Mouse (Mus musculus) liver, embryonic 11.5 days (tissue): Measurements from ENCODE around the gene Mark1. TPM values are rescaled to one million over a fixed set of nuclear protein-coding genes. Genes with fewer than 3 reads are reported as not detected.

Experiments used
- ATAC-seq: fragments of 200-750 bp; cut with Nextera tagmentation; replicated peaks from 2 replicates; pipeline ENCODE4 v1.8.0; 2017; ENCODE audit warnings: moderate number of reproducible peaks, mild to moderate bottlenecking, moderate TSS enrichment, moderate library complexity; ENCODE audit not compliant: low FRiP score
- DNase-seq: peaks from one replicate; pipeline ENCODE4 v3.0.0-alpha.2; 2017; ENCODE audit warnings: low spot score
- H3K27ac ChIP-seq: fragments of 300-500 bp; sonication (generic); 2 replicates; pipeline ENCODE4 v1.5.1; 2014; ENCODE audit warnings: mild to moderate bottlenecking, low read depth, low read length, control low read depth
- H3K27me3 ChIP-seq: fragments of 300-500 bp; sonication (generic); replicated peaks from 2 replicates; pipeline ENCODE4 v1.6.1; 2014; ENCODE audit warnings: low read length, mixed read lengths; ENCODE audit not compliant: control insufficient read depth, insufficient read depth
- H3K36me3 ChIP-seq: fragments of 300-500 bp; sonication (generic); 2 replicates; pipeline ENCODE4 v1.6.1; 2014; ENCODE audit warnings: mild to moderate bottlenecking, low read length, moderate library complexity, mixed read lengths; ENCODE audit not compliant: control insufficient read depth, insufficient read depth
- H3K4me1 ChIP-seq: fragments of 300-500 bp; sonication (generic); replicated peaks from 2 replicates; pipeline ENCODE4 v1.6.1; 2014; ENCODE audit warnings: low read length, mixed read lengths; ENCODE audit not compliant: control insufficient read depth, insufficient read depth
- H3K4me2 ChIP-seq: fragments of 300-500 bp; sonication (generic); 2 replicates; pipeline ENCODE4 v1.6.1; 2014; ENCODE audit warnings: mild to moderate bottlenecking, control low read depth, moderate library complexity
- H3K4me3 ChIP-seq: fragments of 300-500 bp; sonication (generic); 2 replicates; pipeline ENCODE4 v1.5.1; 2014; ENCODE audit warnings: low read depth, low read length, control low read depth
- H3K9ac ChIP-seq: fragments of 300-500 bp; sonication (generic); 2 replicates; pipeline ENCODE4 v1.6.1; 2014; ENCODE audit warnings: low read depth, low read length, control low read depth
- H3K9me3 ChIP-seq: fragments of 300-500 bp; sonication (generic); 2 replicates; pipeline ENCODE4 v1.6.1; 2016; ENCODE audit warnings: low read length, inconsistent platforms, mixed read lengths; ENCODE audit not compliant: control insufficient read depth
- WGBS: fragments of 180-500 bp; shearing (Covaris S2); extraction: QIAGEN DNeasy Blood & Tissue Kit; methylation state at CpG from one replicate; pipeline ENCODE4 v1.1.7; 2014; 5-methylcytosine and 5-hydroxymethylcytosine counted together
- polyA plus RNA-seq: library from polyadenylated mRNA; unstranded; fragments of >200 nt; fragmentation: Nextera tagmentation; extraction: Ambion mirVana; gene quantifications from 2 replicates; pipeline ENCODE4 v1.2.1, GENCODE M21; 2014

Gene Mark1
- polyA plus RNA-seq, 1 experiment from 2014 or later: 1.0 TPM

- H3K4me3 ChIP-seq: no peak overlapping the region
- DNase-seq (no peak), ATAC-seq (no peak)
- no peaks in the 10 kb centered on the region for H3K27me3 ChIP-seq
- no peak overlapping the region for H3K9ac ChIP-seq
- H3K9me3 ChIP-seq: no peaks in the 10 kb centered on the region
- H3K4me2 ChIP-seq: no peak overlapping the region
- no peaks in the 10 kb centered on the region for H3K4me1 ChIP-seq
- no peak overlapping the region for H3K27ac ChIP-seq
- H3K36me3 ChIP-seq: no peaks in the 10 kb centered on the region
- WGBS: 89% methylated on average over 11 of the region's 11 CpGs
Measured at GRCm38 (mm10) chr1:184951057-184951456, 48.3 kb downstream of the Mark1 start.

GRCm38 (mm10) chr1:184938106-184938505 lies 61.3 kb downstream of the Mark1 start:
- Histone ChIP-seq H3K4me3 (no peak overlapping the region), H3K9me3 (no peaks in the 10 kb centered on the region), H3K9ac (no peak overlapping the region), H3K27me3 (no peaks in the 10 kb centered on the region), H3K4me1 (peaks cover 9% of the 10 kb centered on the region), H3K36me3 (no peaks in the 10 kb centered on the region; the same call in 1 of the 2 replicates), H3K27ac (no peak overlapping the region), H3K4me2 (no peak overlapping the region)
- ATAC-seq (no peak), DNase-seq (no peak)
- WGBS: 80% methylated on average over 4 of the region's 4 CpGs

GRCm38 (mm10) chr1:184935980-184936379 lies 63.4 kb downstream of the Mark1 start:
- peaks cover 9% of the 10 kb centered on the region for H3K4me1 ChIP-seq
- no peaks in the 10 kb centered on the region for H3K9me3 ChIP-seq
- H3K27ac ChIP-seq: no peak overlapping the region
- peak; percentile 68 for ATAC-seq
- no peak for DNase-seq
- 22% methylated on average over 5 of the region's 5 CpGs for WGBS
- H3K4me3 ChIP-seq: no peak overlapping the region
- no peak overlapping the region for H3K9ac ChIP-seq
- no peak overlapping the region for H3K4me2 ChIP-seq
- no peaks in the 10 kb centered on the region; the same call in 1 of the 2 replicates for H3K36me3 ChIP-seq
- no peaks in the 10 kb centered on the region for H3K27me3 ChIP-seq

GRCm38 (mm10) chr1:184935490-184935889 lies 63.9 kb downstream of the Mark1 start:
- Histone ChIP-seq H3K9ac (no peak overlapping the region), H3K4me3 (no peak overlapping the region), H3K36me3 (no peaks in the 10 kb centered on the region; the same call in 1 of the 2 replicates), H3K9me3 (no peaks in the 10 kb centered on the region), H3K27me3 (no peaks in the 10 kb centered on the region), H3K4me1 (peaks cover 9% of the 10 kb centered on the region), H3K4me2 (no peak overlapping the region), H3K27ac (no peak overlapping the region)
- no peak for DNase-seq
- WGBS: 70% methylated on average over 6 of the region's 6 CpGs
- ATAC-seq: no peak

GRCm38 (mm10) chr1:184931097-184931496 lies 68.3 kb downstream of the Mark1 start:
- ATAC-seq: no peak
- H3K9me3 ChIP-seq: no peaks in the 10 kb centered on the region
- H3K27ac ChIP-seq: no peak overlapping the region
- no peak for DNase-seq
- no peak overlapping the region for H3K9ac ChIP-seq
- 84% methylated on average over 6 of the region's 6 CpGs for WGBS
- H3K4me3 ChIP-seq: no peak overlapping the region
- no peak overlapping the region for H3K4me2 ChIP-seq
- no peaks in the 10 kb centered on the region for H3K27me3 ChIP-seq
- no peaks in the 10 kb centered on the region; the same call in 1 of the 2 replicates for H3K36me3 ChIP-seq
- peaks cover 14% of the 10 kb centered on the region for H3K4me1 ChIP-seq

DNA sequence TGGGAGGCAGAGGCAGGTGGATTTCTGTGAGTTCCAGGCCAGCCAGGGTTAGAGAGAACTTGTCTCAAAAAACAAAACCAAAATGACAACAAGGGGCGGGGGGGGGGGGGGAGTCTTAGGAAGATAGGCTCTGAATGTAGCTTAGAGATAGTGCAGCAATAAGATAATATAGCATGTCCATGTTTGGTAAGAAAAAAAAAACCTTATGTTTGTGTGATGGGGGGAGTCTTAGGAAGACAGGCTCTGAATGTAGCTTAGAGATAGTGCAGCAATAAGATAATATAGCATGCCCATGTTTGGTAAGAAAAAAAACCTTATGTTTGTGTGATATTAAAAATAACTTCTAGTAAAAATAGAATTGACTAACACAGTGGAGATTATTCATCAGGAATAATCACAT lies 71.0 kb downstream of the Mark1 start:
- no peak overlapping the region for H3K27ac ChIP-seq
- ATAC-seq: peak; percentile 92

DNA sequence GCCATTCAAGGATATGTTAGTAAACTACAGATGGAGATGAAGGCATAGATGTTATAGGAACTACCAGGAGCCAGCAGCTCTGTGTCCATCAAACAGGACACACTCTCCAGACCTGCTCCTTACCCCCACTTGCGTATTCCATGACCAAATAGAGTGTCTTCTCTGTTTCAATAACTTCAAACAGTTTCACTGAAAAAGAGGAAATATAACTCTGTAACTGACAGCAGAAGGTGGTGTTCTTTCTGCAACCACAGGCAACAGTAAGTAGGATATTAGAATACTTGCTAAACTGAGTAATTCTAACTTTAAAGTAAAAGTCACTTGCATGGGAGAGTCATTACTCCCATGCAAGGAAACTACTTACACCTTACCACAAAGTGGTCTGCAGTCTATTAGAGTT lies 71.5 kb downstream of the Mark1 start:
- H3K4me2 ChIP-seq: no peak overlapping the region
- peaks cover 5% of the 10 kb centered on the region for H3K4me1 ChIP-seq
- no peak overlapping the region for H3K27ac ChIP-seq
- H3K27me3 ChIP-seq: no peaks in the 10 kb centered on the region
- H3K4me3 ChIP-seq: no peak overlapping the region
- no peaks in the 10 kb centered on the region for H3K36me3 ChIP-seq
- ATAC-seq: peak; percentile 4
- DNase-seq: no peak
- H3K9ac ChIP-seq: no peak overlapping the region
- 75% methylated on average over 1 of the region's 1 CpGs for WGBS
- H3K9me3 ChIP-seq: no peaks in the 10 kb centered on the region

More for the DNA sequence above, 71.0 kb downstream of the Mark1 start:
- Histone ChIP-seq H3K9ac (no peak overlapping the region), H3K4me1 (peaks cover 5% of the 10 kb centered on the region), H3K36me3 (no peaks in the 10 kb centered on the region), H3K4me3 (no peak overlapping the region), H3K9me3 (no peaks in the 10 kb centered on the region), H3K4me2 (no peak overlapping the region), H3K27me3 (no peaks in the 10 kb centered on the region)
- no peak for DNase-seq
- 43% methylated on average over 1 of the region's 1 CpGs for WGBS

DNA sequence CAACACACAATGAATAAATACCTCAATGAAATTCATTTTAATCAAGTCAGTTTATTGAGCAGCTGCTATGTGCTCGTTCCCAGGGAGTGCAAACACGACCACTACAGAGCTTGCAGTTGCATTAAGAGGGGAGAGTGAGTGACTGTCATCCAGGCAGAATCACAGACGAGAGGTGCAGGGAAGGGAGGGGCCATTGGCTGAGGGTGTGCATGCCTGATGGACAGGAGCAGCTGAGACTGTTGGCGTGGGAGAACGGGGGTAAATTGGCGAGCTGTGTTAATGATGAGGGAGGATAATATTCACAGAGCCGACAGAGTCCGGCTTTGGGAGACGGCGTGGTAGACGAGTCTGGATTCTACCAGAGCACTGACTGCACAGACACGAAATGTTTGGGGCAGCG lies 76.5 kb downstream of the Mark1 start:
- Histone ChIP-seq H3K27ac (no peak overlapping the region), H3K36me3 (no peaks in the 10 kb centered on the region), H3K27me3 (no peaks in the 10 kb centered on the region), H3K4me1 (peaks cover under 1% of the 10 kb centered on the region; the same call in 1 of the 2 replicates), H3K9ac (no peak overlapping the region), H3K4me2 (no peak overlapping the region), H3K4me3 (no peak overlapping the region), H3K9me3 (no peaks in the 10 kb centered on the region)
- DNase-seq (no peak), ATAC-seq (no peak)
- 84% methylated on average over 13 of the region's 13 CpGs for WGBS

- H3K9me3 ChIP-seq: no peaks in the 10 kb centered on the region
- H3K27me3 ChIP-seq: no peaks in the 10 kb centered on the region
- WGBS: 76% methylated on average over 5 of the region's 5 CpGs
- DNase-seq: no peak
- H3K9ac ChIP-seq: no peak overlapping the region
- no peak overlapping the region for H3K4me2 ChIP-seq
- H3K27ac ChIP-seq: no peak overlapping the region
- no peak for ATAC-seq
- H3K4me1 ChIP-seq: no peaks in the 10 kb centered on the region
- H3K4me3 ChIP-seq: no peak overlapping the region
- H3K36me3 ChIP-seq: no peaks in the 10 kb centered on the region
Measured at GRCm38 (mm10) chr1:184920057-184920456, 79.3 kb downstream of the Mark1 start.
